Comparison of ENCODE assay signal across 23 mouse cellular contexts in the genomic region with DNA sequence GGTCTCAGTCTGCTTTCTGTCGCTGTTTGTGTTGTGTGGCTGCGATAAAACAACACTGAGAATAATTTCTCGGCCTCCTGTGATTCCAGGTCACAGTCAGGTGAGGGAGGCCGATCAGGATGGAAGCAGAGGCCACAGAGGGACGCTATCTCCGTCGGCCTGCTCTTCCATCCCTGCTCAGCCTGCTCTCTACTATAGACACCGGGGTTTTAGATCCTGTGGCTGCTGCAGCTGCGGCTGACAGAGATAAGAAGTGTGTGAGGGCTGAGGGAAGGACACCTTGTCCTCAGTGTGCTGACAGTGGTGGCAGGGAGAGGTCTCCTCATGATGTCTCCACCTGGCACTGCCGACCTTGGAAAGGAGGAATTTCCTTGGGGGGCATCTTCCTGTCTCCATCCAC. TPM values are rescaled to one million over a fixed set of nuclear protein-coding genes. Genes with fewer than 3 reads are reported as not detected.
DNase-seq lines count a peak whose midpoint lies in the region; ATAC-seq lines count a peak whose summit lies in the region.
"Had no signal": no experiment of that assay in that cellular context is flagged by ENCODE, and none has a peak within 500 bp of the region (broad histone marks: within the 10 kb centered on the region; RNA-seq: fewer than 3 reads in every experiment).

No protein-coding gene starts in this region.

- no peak overlapping the region for H3K27ac ChIP-seq in heart, embryonic 15.5 days
- H3K27ac ChIP-seq in forebrain, embryonic 11.5 days (ENCODE audit: low read depth, low read length): no peak overlapping the region
- H3K27ac ChIP-seq: embryonic facial prominence, embryonic 12.5 days; forebrain, embryonic 13.5 days; gastrocnemius, adult 2 months; hindbrain, embryonic 13.5 days; hindbrain, postnatal 0 days had no signal

- H3K4me1 ChIP-seq in heart, embryonic 15.5 days (replicated peaks): peaks cover 11% of the 10 kb centered on the region
- H3K4me1 ChIP-seq in forebrain, embryonic 11.5 days (replicated peaks; ENCODE audit: control insufficient read depth, insufficient read depth, low read length): no peaks in the 10 kb centered on the region
- H3K4me1 ChIP-seq: forebrain, embryonic 13.5 days had no signal

- 0 out of 2 replicates have a peak, but pooled peaks have one; percentile 10 for ATAC-seq in heart, embryonic 15.5 days (replicated peaks; ENCODE audit: insufficient number of reproducible peaks, insufficient read depth, low FRiP score, low read depth)
- peak; percentile 63 for ATAC-seq in megakaryocyte progenitor cell, adult 5-6 weeks (replicated peaks; ENCODE audit: poor library complexity)
- no peak for ATAC-seq in erythroid progenitor cell, adult 5-6 weeks (replicated peaks; ENCODE audit: low FRiP score, poor library complexity, severe bottlenecking)
- no peak for ATAC-seq in forebrain, embryonic 11.5 days (replicated peaks; ENCODE audit: low FRiP score)
- ATAC-seq: forebrain, embryonic 13.5 days had no signal

- H3K36me3 ChIP-seq in heart, embryonic 15.5 days: no peaks in the 10 kb centered on the region
- H3K36me3 ChIP-seq in forebrain, embryonic 11.5 days (ENCODE audit: control insufficient read depth, insufficient read depth, low read length): no peaks in the 10 kb centered on the region
- H3K36me3 ChIP-seq: embryonic facial prominence, embryonic 12.5 days; hindbrain, embryonic 13.5 days had no signal

- WGBS in heart, embryonic 15.5 days: 46% methylated on average over 10 of the region's 10 CpGs
- WGBS in forebrain, embryonic 11.5 days: 88% methylated on average over 10 of the region's 10 CpGs

- no peak overlapping the region for H3K4me2 ChIP-seq in heart, embryonic 15.5 days
- H3K4me2 ChIP-seq in forebrain, embryonic 11.5 days (ENCODE audit: low read depth, low read length, severe bottlenecking): no peak overlapping the region
- H3K4me2 ChIP-seq: embryonic facial prominence, embryonic 12.5 days; forebrain, embryonic 13.5 days; hindbrain, embryonic 13.5 days had no signal

- H3K9ac ChIP-seq in heart, embryonic 15.5 days: no peak overlapping the region
- no peak overlapping the region for H3K9ac ChIP-seq in forebrain, embryonic 11.5 days (ENCODE audit: low read length)
- H3K9ac ChIP-seq: embryonic facial prominence, embryonic 12.5 days; forebrain, embryonic 13.5 days; hindbrain, embryonic 13.5 days had no signal

- no peak for DNase-seq in heart, adult 11 months
- DNase-seq in thymus, postnatal 4 days: peak; percentile 32
- no peak for DNase-seq in thymus, postnatal 25 days
- DNase-seq in forebrain, embryonic 11.5 days (ENCODE audit: low spot score): no peak
- DNase-seq: adrenal gland, adult 8-10 months had no signal

- no peaks in the 10 kb centered on the region for H3K9me3 ChIP-seq in heart, embryonic 15.5 days (replicated peaks)
- no peaks in the 10 kb centered on the region for H3K9me3 ChIP-seq in forebrain, embryonic 11.5 days (ENCODE audit: control insufficient read depth, low read length)
- H3K9me3 ChIP-seq: embryonic facial prominence, embryonic 12.5 days; forebrain, embryonic 13.5 days; hindbrain, embryonic 13.5 days had no signal

- H3K4me3 ChIP-seq in heart, embryonic 15.5 days: no peak overlapping the region
- no peak overlapping the region for H3K4me3 ChIP-seq in forebrain, embryonic 11.5 days (ENCODE audit: low read depth, low read length)
- H3K4me3 ChIP-seq: embryonic facial prominence, embryonic 12.5 days; forebrain, embryonic 13.5 days; gastrocnemius, adult 2 months; hindbrain, embryonic 13.5 days had no signal

- H3K27me3 ChIP-seq in heart, embryonic 15.5 days: no peaks in the 10 kb centered on the region
- H3K27me3 ChIP-seq in forebrain, embryonic 11.5 days (ENCODE audit: control insufficient read depth, insufficient read depth, low read length): no peaks in the 10 kb centered on the region

RNA-seq across cellular contexts. Expression of a gene that starts 8.0 kb away (rescaled TPM):
- polyA plus RNA-seq in heart, embryonic 15.5 days (2015; fragmentation: Nextera tagmentation; extraction: Ambion mirVana): not detected in 2 replicates
- total RNA-seq in megakaryocyte progenitor cell, adult 5-6 weeks (2015): 0.30 and 1.6 TPM in 2 replicates
- total RNA-seq in megakaryocyte progenitor cell, adult 5-6 weeks (2017): not detected in 2 replicates
- not detected in 2 replicates for total RNA-seq in erythroid progenitor cell, adult 5-6 weeks (2015; ENCODE audit: low replicate concordance)
- not detected in 2 replicates for total RNA-seq in erythroid progenitor cell, adult 5-6 weeks (2017; ENCODE audit: low replicate concordance)
- polyA plus RNA-seq in forebrain, embryonic 11.5 days (2014; fragmentation: Nextera tagmentation; extraction: Ambion mirVana): not detected in 2 replicates
- total RNA-seq: adrenal gland, adult 8-10 months; adrenal gland, postnatal 36 days; ES-E14; gastrocnemius, adult 2 months; gastrocnemius, postnatal 36 days; heart, adult 18-20 months; heart, postnatal 14 days; hematopoietic stem cell, adult 5-6 weeks; hindbrain, postnatal 0 days had no signal
- polyA plus RNA-seq: cerebellum, adult 2 months; cortical plate, adult 2 months; embryonic facial prominence, embryonic 12.5 days; forebrain, embryonic 13.5 days; heart, embryonic 14.5 days; hindbrain, embryonic 13.5 days; hindbrain, postnatal 0 days; intestine, embryonic 14.5 days had no signal

RNA-seq across cellular contexts. Expression of a gene that starts 34.9 kb away (rescaled TPM):
- polyA plus RNA-seq in heart, embryonic 15.5 days (2015; fragmentation: Nextera tagmentation; extraction: Ambion mirVana): 12.2 and 18.0 TPM in 2 replicates
- 2.8 and 4.8 TPM in 2 replicates for total RNA-seq in megakaryocyte progenitor cell, adult 5-6 weeks (2015)
- 9.2 and 9.4 TPM in 2 replicates for total RNA-seq in megakaryocyte progenitor cell, adult 5-6 weeks (2017)
- total RNA-seq in erythroid progenitor cell, adult 5-6 weeks (2015; ENCODE audit: low replicate concordance): not detected in 2 replicates
- total RNA-seq in erythroid progenitor cell, adult 5-6 weeks (2017; ENCODE audit: low replicate concordance): not detected in 2 replicates
- polyA plus RNA-seq in forebrain, embryonic 11.5 days (2014; fragmentation: Nextera tagmentation; extraction: Ambion mirVana): 49.8 and 63.8 TPM in 2 replicates

RNA-seq across cellular contexts. Expression of a gene that starts 58.9 kb away (rescaled TPM):
- polyA plus RNA-seq in heart, embryonic 15.5 days (2015; fragmentation: Nextera tagmentation; extraction: Ambion mirVana): 19.9 and 26.3 TPM in 2 replicates
- total RNA-seq in megakaryocyte progenitor cell, adult 5-6 weeks (2015): 47.8 and 50.3 TPM in 2 replicates
- total RNA-seq in megakaryocyte progenitor cell, adult 5-6 weeks (2017): 43.5 and 52.3 TPM in 2 replicates
- 12.2 and 12.6 TPM in 2 replicates for total RNA-seq in erythroid progenitor cell, adult 5-6 weeks (2015; ENCODE audit: low replicate concordance)
- total RNA-seq in erythroid progenitor cell, adult 5-6 weeks (2017; ENCODE audit: low replicate concordance): 6.2 and 12.0 TPM in 2 replicates
- 6.0 and 8.9 TPM in 2 replicates for polyA plus RNA-seq in forebrain, embryonic 11.5 days (2014; fragmentation: Nextera tagmentation; extraction: Ambion mirVana)

Comparison
In these comparisons a context has a peak if more than half of its experiments do, and no peak if none do; other contexts are left out.
1. ATAC-seq: peak in heart, embryonic 15.5 days (single experiment) and megakaryocyte progenitor cell, adult 5-6 weeks (single experiment); none in erythroid progenitor cell, adult 5-6 weeks (single experiment) and forebrain, embryonic 11.5 days (single experiment).